Mouse (Mus musculus) c-Kit-positive CD71-positive TER-119-negative erythroid progenitor cells, embryonic 14.5 days (primary cell): Measurements from ENCODE around the gene Gm5797.
"Not testable (repeated sequence)": the region's sequence is repeated elsewhere in the genome, so short reads cannot be mapped to it uniquely, and the experiment has no call there.

Experiments used
- DNase-seq: peaks from one replicate; pipeline ENCODE4 v3.0.0-alpha.2; 2013; ENCODE audit warnings: low read depth

Gm5797 gene

DNA sequence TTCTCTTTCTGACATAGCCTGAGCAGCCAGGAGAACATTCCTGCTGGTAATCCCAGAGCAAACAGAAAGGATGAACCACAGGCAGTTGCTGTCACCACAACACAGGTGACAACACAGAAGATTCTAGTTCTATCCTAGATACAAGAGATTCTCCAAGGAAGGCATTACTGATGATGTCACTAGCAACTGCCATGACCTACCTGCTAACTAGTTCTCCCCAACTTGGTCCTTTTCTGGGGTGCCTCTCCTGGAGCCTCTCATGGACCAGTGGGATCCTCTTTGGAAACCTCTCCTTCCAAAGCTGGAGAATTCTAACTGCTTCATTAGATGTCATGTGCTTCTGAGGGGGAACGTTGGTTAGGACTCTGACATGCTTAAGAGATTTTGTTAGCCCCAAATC is at the start of gene Gm5797:
Gene Gm5797, minus strand, starts transcription at position 101 of the 400 bp plus-strand sequence.
- not testable (repeated sequence) for DNase-seq

DNA sequence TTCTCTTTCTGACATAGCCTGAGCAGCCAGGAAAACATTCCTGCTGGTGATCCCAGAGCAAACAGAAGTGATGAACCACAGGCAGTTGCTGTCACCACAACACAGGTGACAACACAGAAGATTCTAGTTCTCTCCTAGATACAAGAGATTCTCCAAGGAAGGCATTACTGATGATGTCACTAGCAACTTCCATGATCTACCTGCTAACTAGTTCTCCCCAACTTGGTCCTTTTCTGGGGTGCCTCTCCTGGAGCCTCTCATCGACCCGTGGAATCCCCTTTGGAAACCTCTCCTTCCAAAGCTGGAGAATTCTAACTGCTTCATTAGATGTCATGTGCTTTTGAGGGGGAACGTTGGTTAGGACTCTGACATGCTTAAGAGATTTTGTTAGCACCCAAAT is 32.8 kb upstream of the Gm5797 start, which contains the start of gene Gm8374:
Gene Gm8374, minus strand, starts transcription at position 101 of the 400 bp plus-strand sequence.
- not testable (repeated sequence) for DNase-seq

- DNase-seq = not testable (repeated sequence)
Observed at GRCm38 (mm10) chr14:7315093-7315492, 17.1 kb downstream of the Gm5797 start.

DNA sequence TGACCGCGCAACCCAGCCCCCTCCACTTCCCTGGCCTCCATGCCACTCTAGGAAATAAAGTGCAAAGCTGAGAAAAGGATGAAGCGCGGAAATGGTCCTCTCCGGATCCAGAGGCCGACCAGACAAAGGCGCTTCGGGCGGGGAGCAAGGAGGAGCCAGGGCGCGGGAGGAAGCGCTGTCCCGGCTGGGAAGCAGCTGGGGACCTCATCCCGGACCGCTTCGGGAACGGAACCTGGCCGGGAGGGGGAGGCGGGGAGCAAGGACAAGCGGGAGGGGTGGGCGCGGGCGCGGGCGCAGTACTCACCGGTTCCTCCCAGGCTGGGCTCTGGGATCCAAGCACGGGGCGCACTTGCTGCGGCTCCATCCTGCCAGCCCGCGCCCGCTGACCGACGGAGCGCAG is 17.5 kb downstream of the Gm5797 start, which contains the start of gene Gm3739:
Gene Gm3739, minus strand, starts transcription at position 389 of the 400 bp plus-strand sequence.
- not testable (repeated sequence) for DNase-seq
